Mouse (Mus musculus) common myeloid progenitor, adult 5-6 weeks (primary cell): Measurements from ENCODE around the gene Klhl6. TPM values are rescaled to one million over a fixed set of nuclear protein-coding genes. Genes with fewer than 3 reads are reported as not detected.
A peak's percentile ranks its signal among the peaks of the same experiment; 100 is the strongest.
"Not testable (repeated sequence)": the region's sequence is repeated elsewhere in the genome, so short reads cannot be mapped to it uniquely, and the experiment has no call there.

Source experiments
- ATAC-seq: replicated peaks from 2 replicates; pipeline ENCODE4 v1.8.0; 2016; ENCODE audit warnings: low read depth, mild to moderate bottlenecking, moderate TSS enrichment, inconsistent platforms; ENCODE audit not compliant: poor library complexity, severe bottlenecking
- total RNA-seq: library from RNA; stranded (forward); fragments of 200-1000, 187-1606 nt; gene quantifications from 2 replicates; pipeline ENCODE4 v1.2.3, GENCODE M21; 2017

Klhl6 gene
- 115 and 129 TPM in 2 replicates for total RNA-seq

- ATAC-seq = peak; percentile 86
Observed at GRCm38 (mm10) chr16:19982537-19983257, at the start of gene Klhl6. Klhl6 (minus strand) TSS chr16:19983037.

GRCm38 (mm10) chr16:20027241-20027640 is 44.4 kb upstream of the Klhl6 start:
- not testable (repeated sequence) for ATAC-seq

DNA sequence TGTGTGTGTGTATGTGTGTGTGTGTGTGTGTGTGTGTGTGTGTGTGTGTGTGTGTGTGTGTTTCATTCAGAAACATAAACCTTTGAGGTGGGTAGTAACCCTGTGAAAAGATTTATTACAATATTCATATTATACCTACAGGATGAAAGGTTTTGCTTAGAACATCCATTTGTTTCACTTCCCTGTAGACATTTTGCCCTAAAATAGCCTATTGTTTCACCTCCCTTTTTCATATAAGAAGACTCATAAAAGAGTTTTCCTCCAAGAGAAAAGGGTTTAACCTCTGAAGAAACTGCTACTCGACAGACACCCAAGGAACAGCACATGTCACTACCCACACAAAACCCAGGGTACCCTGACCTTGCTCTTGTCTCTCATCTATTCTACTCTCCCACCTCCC is 40.0 kb upstream of the Klhl6 start:
- no peak for ATAC-seq

DNA sequence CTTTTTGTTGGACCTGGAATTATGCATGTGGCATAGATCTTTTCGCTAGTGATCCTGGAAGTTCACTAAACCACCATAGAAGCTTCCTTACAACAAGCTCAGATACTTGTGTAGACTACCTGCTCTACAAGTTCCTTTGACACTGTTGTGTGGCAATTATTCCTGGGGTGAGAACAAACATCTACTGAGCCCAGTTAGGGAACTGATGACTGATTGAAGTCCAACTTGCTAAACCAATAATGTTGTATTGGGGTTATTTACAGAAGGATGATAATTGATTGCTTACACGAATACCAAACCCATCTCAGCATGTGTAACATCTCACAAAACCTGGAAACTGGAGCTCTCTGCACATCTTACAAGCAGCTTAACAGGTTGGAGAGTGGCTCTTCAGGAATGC is 39.0 kb upstream of the Klhl6 start:
- ATAC-seq = no peak

GRCm38 (mm10) chr16:20012647-20013046 is 29.8 kb upstream of the Klhl6 start:
- ATAC-seq = no peak

GRCm38 (mm10) chr16:20006066-20006465 is 23.2 kb upstream of the Klhl6 start:
- no peak for ATAC-seq

DNA sequence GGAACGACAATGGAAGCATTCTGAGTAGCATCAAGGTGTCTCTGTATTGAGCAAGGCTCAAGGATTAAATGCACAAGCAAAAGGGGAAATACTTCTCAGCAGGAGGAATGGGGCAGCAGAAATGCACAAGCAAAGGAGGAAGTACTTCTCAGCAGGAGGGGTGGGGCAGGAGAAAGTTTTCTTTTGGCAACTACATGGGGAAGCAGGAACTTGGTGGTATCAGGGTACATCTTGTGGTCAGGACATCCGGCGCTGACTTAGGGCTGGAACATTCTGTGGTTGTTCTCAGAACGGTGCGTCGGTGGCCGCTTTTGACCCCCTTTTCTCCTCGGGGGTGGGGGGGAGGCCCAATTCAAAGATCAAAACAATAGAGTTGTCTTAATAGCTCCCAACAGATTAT is 17.4 kb upstream of the Klhl6 start:
- ATAC-seq = not testable (repeated sequence)

- no peak for ATAC-seq
Observed at GRCm38 (mm10) chr16:19997616-19998015, 14.8 kb upstream of the Klhl6 start.

GRCm38 (mm10) chr16:19996913-19997312 is 14.1 kb upstream of the Klhl6 start:
- ATAC-seq = not testable (repeated sequence)

DNA sequence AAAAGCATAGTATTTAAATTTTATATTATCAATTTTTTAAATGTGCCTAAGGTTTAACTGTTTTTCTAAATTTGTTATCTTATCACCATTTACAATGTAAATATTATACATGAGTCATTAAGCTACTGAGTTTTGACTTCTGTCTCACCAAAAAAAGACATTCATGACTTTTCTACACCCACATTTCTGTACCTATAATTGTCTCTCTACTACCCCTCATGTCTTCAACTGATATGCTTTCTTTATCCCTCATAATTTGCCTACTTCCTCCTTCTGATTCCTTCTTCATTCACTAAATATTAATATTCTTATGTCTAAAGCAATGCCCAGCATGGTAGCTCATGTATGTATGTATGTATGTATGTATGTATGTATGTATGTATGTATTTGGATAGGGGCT is 13.0 kb upstream of the Klhl6 start:
- no peak for ATAC-seq

DNA sequence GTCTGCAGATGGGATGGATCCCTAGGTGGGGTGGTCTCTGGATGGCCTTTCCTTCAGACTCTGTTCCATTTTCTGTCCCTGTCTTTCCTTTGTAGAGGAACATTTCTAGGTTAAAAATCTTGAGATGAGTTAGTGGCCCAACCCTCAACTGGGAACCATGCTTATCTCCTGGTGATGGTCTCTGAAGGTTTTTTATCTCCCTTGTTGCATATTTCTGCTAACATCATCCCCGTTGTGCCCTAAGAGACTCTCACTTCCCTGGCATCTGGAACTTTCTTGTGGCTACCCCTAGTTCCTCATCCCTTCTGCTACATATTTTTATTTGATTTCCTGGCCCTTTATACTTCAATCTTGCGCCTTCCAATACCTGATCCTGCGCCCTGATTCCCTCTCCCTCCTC is 10.4 kb upstream of the Klhl6 start:
- peak; percentile 68 for ATAC-seq

- ATAC-seq = no peak
Observed at GRCm38 (mm10) chr16:19990536-19990935, 7.7 kb upstream of the Klhl6 start.

- ATAC-seq = no peak
Observed at GRCm38 (mm10) chr16:19987589-19987988, 4.8 kb upstream of the Klhl6 start.

DNA sequence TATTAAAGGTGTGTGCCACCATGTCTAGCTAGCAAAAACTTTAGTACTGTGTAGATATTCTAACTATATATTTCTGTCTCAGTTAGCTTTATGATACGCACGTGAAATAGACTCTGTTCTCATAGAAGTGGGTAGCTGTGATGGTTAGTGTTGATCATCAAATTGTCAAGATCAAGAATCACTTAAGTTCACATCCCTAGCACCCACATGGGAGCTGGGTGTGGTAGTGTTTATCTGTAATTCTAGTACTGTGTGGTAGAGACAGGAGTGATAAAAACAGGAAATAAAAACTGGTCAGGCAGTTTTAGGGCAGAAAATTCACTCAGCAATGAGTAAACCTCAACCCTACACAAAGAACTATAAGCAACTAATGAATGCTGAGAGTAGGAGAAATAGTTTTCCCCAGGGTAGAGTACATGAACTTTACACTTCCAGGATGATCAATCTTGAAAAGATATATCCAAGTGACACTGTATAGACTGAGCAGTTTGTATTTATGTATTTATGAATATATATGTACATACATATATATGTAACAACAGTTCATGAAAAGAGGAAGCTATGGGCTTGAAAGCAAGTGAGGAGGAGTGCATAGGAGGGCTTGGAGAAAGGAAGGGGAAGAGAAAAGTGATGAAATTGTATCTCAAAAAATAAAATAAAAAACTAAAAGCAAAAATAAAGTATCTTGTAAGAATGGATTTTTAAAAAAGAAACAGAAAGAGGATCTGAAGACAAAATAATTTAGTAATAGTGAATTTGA is 2.2 kb upstream of the Klhl6 start:
- ATAC-seq = peak; percentile 34; the same call in 1 of the 2 replicates

DNA sequence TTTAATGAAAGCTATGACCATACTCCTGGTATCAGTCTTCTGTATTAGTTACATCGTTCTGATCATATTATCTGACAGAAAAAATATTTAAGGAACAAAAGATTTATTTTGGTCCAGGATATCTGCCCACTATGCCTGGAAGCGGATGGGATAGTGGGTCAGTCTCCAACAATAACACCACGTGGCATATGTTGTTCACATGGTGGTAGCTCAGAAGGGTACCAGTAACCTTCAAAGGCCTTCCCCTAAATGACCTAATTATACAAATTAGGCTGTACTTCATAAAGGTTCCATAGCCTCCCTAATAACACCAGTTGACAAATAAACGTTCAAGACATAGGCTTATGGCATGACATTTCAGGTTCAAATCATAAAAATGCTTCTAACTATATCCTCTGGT is 722 bp upstream of the Klhl6 start:
- ATAC-seq = no peak

GRCm38 (mm10) chr16:19981684-19982083 is 1.2 kb downstream of the Klhl6 start:
- ATAC-seq = no peak

GRCm38 (mm10) chr16:19981006-19981405 is 1.8 kb downstream of the Klhl6 start:
- ATAC-seq = peak; percentile 36

DNA sequence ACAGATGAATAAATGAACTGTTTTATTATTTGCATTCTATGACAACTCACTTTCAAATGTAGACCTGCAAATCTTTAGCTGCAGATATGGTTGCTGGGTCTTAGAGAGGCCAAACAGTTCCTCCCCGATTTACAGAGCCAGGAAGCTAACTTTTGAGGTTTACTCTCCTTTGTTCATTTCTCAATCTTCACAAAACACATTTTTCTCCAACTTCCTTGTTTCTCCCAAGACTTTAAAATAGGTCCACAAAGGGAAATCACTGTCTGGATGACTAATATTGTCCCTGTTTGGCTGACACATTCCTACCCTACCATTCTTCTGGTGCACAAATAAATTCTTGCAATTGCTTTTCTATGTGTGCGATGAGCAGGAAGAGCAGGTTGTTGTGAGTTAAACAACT is 3.1 kb downstream of the Klhl6 start:
- ATAC-seq = peak; percentile 26

DNA sequence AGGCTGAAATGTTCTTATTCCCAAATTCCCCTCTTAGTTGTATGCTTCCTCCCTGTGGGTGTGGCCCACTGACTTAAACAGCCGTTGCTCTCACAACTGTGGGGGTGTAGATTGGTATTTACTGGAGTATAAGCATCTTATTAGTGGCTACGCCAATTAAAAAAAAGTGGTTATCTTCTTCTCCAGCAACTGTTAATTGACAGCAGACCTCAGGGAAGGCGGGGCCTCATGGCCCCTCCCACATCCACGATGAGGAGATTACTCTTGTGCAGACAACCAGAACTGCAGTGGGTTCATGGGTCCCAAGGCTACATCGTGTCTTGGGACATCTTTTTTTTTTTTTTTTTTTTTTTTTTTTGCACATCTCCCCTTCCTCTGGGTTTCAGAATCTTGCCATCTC is 5.6 kb downstream of the Klhl6 start:
- ATAC-seq = no peak

DNA sequence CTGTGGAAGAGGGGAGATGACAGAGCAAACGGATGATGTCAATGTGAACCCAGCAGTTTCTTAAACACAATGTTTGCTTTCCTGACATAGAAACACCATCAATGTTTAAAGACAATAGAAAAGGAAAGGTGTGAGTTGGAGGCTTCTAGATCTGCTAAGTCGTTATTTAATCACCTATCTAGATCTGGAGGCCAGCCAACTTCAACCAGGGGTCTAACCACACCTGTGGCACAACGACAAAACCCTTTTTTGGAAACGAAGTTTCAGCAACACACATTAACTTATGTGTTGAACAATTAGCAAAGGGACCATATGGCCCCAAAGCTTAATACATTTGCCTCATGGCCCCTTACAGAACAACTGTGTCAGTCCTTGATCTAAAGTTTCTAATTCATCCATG is 6.0 kb downstream of the Klhl6 start:
- ATAC-seq = no peak

GRCm38 (mm10) chr16:19975432-19975831 is 7.4 kb downstream of the Klhl6 start:
- peak; percentile 23 for ATAC-seq

GRCm38 (mm10) chr16:19973480-19973879 is 9.4 kb downstream of the Klhl6 start:
- peak; percentile 82 for ATAC-seq
